Mouse (Mus musculus): ENCODE data around the gene Olfr615. TPM values are rescaled to one million over a fixed set of nuclear protein-coding genes. Genes with fewer than 3 reads are reported as not detected.

The Olfr615 gene
- not detected for polyA plus RNA-seq (2014; fragmentation: Illumina TruSeq; extraction: RNeasy Lipid Tissue Mini Kit (QIAGEN cat#74804); ENCODE audit: low read depth, low replicate concordance)

DNA sequence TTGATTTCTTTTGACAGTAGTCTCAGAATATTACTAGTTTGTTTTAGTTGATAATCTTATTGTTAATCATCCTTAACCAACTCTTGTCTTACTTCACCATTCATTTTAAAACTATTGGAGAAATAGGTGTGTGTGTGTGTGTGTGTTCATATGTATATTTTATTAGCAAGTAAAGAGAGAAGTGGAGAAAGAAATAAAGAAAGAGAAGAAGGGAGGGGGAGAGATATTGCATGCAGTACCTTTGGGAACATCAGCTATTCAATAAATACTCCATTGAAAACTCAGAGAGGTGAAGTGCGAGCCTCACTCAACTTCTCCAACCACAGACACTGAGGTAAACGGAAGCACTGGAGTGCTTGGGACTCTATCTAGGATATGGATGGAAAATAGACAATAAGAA is at the start of gene Olfr615:
Gene Olfr615 (plus strand): TSS at position 301 of the 400 bp plus-strand sequence.

DNA sequence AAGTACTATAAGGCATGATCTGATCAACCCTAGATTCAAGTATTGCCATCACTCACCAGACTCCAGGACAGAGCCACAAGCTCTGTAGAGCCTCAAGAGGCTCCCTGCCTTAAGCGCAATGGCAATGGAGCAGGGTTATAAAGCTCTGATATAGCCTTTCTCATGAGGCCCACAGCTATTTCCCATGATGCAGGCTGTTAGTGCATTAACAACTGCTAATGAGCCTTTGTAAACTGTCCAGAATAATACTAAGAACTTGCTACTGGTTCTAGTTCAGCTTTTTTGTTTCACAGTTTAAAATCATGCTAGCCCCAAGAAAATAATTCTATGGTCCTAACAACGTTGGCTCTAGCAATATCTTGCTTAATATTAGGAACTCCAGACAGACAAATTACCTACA is 43.9 kb upstream of the Olfr615 start, which contains the start of gene Olfr610:
Gene Olfr610 (minus strand): TSS at position 101 of the 400 bp plus-strand sequence.

DNA sequence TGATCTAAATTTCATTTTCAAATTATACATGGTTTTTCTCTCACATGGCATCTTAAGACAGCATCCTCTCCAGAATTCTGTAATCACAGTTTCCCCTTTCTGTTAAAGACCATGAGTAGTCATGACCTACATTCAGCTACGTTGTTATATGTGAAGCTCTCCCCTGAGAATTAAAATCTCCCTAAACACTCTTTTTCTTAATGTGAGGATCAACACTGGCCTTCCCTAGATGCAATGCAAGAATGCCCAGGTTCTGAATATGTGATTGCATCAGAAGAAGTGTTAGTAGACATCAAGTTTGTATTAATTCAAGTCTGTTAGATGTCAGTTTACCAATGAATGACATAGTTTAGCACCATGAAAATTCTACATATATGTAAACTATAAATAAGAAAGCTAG is 35.1 kb upstream of the Olfr615 start, which contains the start of gene Olfr611:
Gene Olfr611 (minus strand): TSS at position 101 of the 400 bp plus-strand sequence.

DNA sequence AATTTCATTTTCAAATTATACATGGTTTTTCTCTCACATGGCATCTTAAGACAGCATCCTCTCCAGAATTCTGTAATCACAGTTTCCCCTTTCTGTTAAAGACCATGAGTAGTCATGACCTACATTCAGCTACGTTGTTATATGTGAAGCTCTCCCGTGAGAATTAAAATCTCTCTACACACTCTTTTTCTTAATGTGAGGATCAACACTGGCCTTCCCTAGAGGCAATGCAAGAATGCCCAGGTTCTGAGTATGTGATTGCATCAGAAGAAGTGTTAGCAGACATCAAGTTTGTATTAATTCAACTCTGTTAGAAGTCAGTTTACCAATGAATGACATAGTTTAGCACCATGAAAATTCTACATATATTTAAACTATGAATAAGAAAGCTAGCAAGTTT is 13.3 kb upstream of the Olfr615 start, which contains the start of gene Olfr612:
Gene Olfr612 (minus strand): TSS at position 101 of the 400 bp plus-strand sequence.

DNA sequence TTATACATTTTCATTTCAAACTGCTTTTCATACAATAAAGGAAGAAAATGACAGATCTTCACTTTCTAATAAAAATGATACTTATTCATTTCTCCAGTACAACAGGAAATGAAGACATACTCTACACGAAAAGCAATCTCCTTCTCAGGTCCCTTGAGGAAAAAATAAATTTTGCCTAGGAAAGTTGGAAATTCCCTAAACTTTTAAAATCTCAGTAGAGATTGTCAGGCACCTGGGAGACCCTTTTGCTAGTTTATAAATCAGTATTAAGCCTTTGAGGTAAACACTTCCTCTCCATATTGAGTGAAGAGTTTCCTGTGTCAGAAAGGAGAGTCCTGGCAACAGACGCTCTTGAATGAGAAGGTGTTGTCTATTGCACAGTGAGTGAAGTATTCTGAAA is 8.1 kb upstream of the Olfr615 start, which contains the start of gene Olfr613:
Gene Olfr613 (plus strand): TSS at position 301 of the 400 bp plus-strand sequence.

DNA sequence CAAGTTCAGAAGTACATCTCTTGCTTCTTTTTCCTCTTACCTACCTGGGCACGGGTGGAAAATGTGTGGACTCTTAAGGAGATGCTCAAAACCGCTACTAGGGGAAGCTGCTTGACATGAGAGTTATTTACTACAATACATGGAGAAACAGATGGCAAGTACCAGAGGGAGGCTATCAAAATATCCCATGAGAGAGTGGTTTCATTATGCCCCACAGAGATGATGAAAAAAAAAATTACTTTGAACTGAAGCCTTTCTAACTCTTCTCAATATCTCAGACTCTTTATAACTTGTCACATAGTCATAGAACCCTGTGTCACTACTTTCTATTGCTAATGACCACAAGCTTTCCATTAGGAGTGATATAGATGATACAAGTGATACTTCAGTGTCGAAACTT is 13.2 kb downstream of the Olfr615 start, which contains the start of gene Olfr616:
Gene Olfr616 (minus strand): TSS at position 101 of the 400 bp plus-strand sequence.

DNA sequence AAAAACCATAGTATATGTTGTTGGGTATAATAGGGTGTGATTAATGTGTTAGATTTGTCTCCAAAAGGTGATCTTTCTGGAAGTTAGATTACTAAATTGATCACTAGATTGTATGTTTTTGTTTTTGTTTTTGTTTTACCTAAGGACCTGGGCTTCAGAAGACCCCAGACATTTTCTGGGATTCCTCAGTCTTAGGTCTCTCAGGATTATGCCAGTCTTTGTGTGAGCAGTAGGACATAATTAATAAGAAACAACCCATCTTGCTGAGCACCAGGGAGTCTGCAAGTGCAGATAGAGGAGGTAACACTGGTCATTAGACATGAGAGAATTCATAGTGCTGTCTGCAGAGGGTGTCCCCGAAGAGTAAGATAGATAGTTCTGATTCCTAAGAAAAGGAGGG is 16.9 kb downstream of the Olfr615 start, which contains the start of gene Olfr617:
Gene Olfr617 (plus strand): TSS at position 301 of the 400 bp plus-strand sequence.

DNA sequence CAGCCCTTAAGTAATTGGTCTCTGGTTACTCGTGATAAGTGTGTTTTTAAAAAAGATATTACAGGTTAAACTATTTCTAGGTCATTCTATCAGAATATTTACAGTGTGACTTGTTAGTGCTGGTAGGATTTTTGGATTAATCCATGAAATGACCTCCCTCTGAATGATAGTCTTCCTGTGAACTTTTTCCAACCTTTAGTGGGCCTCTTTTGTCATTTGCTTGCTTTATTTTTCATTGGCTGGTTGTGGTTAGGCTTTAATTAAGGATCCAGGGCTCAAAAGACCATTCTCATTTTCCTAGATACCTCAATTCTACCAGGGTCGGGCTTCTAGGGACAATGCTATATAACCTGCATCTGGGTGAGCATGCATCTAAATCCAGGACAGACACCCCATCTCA is 33.9 kb downstream of the Olfr615 start, which contains the start of gene Olfr618:
Gene Olfr618 (plus strand): TSS at position 301 of the 400 bp plus-strand sequence.

DNA sequence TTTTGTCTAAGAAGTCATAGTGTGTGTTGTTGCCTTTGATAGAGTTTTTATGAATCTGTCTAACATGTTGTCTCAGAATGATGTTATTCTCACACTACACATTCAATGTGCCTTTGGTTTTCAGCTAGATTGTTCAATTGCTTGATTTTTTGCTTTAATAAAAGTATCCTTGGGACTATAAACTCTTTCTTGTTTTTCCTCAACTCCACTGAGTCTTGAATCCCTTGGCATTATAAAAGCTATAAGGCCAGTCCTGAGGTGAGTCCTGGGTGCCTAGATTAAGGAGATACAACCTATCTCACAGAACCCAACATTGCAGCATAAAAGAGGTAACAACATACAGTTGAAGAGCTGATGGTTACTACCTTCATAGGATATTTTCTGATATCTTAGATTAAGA is 44.4 kb downstream of the Olfr615 start, which contains the start of gene Olfr619:
Gene Olfr619 (plus strand): TSS at position 301 of the 400 bp plus-strand sequence.

DNA sequence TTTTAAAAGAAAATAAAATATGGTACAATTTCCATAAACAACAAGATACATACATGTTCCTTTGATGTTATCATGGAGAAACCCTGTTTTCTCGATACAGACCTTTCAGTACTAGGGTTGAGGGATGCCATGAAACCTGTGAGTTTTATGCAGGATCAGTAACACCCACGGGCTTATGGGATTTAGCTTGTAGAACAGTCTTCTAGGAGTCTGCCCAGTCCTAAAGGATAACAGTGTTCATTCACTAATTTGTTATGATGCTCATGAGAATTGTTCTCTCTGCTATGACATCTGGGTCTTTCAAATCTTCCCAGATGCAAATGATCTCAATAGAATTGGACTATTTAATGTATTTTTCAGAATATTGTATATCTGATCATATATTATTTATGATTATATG is 56.6 kb downstream of the Olfr615 start, which contains the start of gene Olfr620:
Gene Olfr620 (minus strand): TSS at position 101 of the 400 bp plus-strand sequence.

Other genes with a start within 250 kb of the Olfr615 start
- gene Olfr597, start 239.8 kb upstream of the Olfr615 start, polyA plus RNA-seq (2014; fragmentation: Illumina TruSeq; extraction: RNeasy Lipid Tissue Mini Kit (QIAGEN cat#74804); ENCODE audit: low read depth, low replicate concordance) = not detected
- not detected for gene Olfr598, start 232.5 kb upstream of the Olfr615 start, polyA plus RNA-seq (2014; fragmentation: Illumina TruSeq; extraction: RNeasy Lipid Tissue Mini Kit (QIAGEN cat#74804); ENCODE audit: low read depth, low replicate concordance)
- not detected for gene Olfr599, start 220.2 kb upstream of the Olfr615 start, polyA plus RNA-seq (2014; fragmentation: Illumina TruSeq; extraction: RNeasy Lipid Tissue Mini Kit (QIAGEN cat#74804); ENCODE audit: low read depth, low replicate concordance)
- not detected for gene Olfr600, start 206.4 kb upstream of the Olfr615 start, polyA plus RNA-seq (2014; fragmentation: Illumina TruSeq; extraction: RNeasy Lipid Tissue Mini Kit (QIAGEN cat#74804); ENCODE audit: low read depth, low replicate concordance)
- not detected for gene Olfr601, start 193.4 kb upstream of the Olfr615 start, polyA plus RNA-seq (2014; fragmentation: Illumina TruSeq; extraction: RNeasy Lipid Tissue Mini Kit (QIAGEN cat#74804); ENCODE audit: low read depth, low replicate concordance)
- not detected for gene Olfr603, start 169.9 kb upstream of the Olfr615 start, polyA plus RNA-seq (2014; fragmentation: Illumina TruSeq; extraction: RNeasy Lipid Tissue Mini Kit (QIAGEN cat#74804); ENCODE audit: low read depth, low replicate concordance)
- not detected for gene Usp17lc, start 141.0 kb upstream of the Olfr615 start, polyA plus RNA-seq (2014; fragmentation: Illumina TruSeq; extraction: RNeasy Lipid Tissue Mini Kit (QIAGEN cat#74804); ENCODE audit: low read depth, low replicate concordance)
- not detected for gene Olfr605, start 110.6 kb upstream of the Olfr615 start, polyA plus RNA-seq (2014; fragmentation: Illumina TruSeq; extraction: RNeasy Lipid Tissue Mini Kit (QIAGEN cat#74804); ENCODE audit: low read depth, low replicate concordance)
- gene Olfr606, start 107.0 kb upstream of the Olfr615 start, polyA plus RNA-seq (2014; fragmentation: Illumina TruSeq; extraction: RNeasy Lipid Tissue Mini Kit (QIAGEN cat#74804); ENCODE audit: low read depth, low replicate concordance) = not detected
- not detected for gene Olfr607, start 91.9 kb upstream of the Olfr615 start, polyA plus RNA-seq (2014; fragmentation: Illumina TruSeq; extraction: RNeasy Lipid Tissue Mini Kit (QIAGEN cat#74804); ENCODE audit: low read depth, low replicate concordance)
- gene Olfr608, start 86.2 kb upstream of the Olfr615 start, polyA plus RNA-seq (2014; fragmentation: Illumina TruSeq; extraction: RNeasy Lipid Tissue Mini Kit (QIAGEN cat#74804); ENCODE audit: low read depth, low replicate concordance) = not detected
- gene Olfr609, start 58.0 kb upstream of the Olfr615 start, polyA plus RNA-seq (2014; fragmentation: Illumina TruSeq; extraction: RNeasy Lipid Tissue Mini Kit (QIAGEN cat#74804); ENCODE audit: low read depth, low replicate concordance) = not detected
- gene Olfr610, start 44.0 kb upstream of the Olfr615 start, polyA plus RNA-seq (2014; fragmentation: Illumina TruSeq; extraction: RNeasy Lipid Tissue Mini Kit (QIAGEN cat#74804); ENCODE audit: low read depth, low replicate concordance) = not detected
- not detected for gene Olfr611, start 35.2 kb upstream of the Olfr615 start, polyA plus RNA-seq (2014; fragmentation: Illumina TruSeq; extraction: RNeasy Lipid Tissue Mini Kit (QIAGEN cat#74804); ENCODE audit: low read depth, low replicate concordance)
- not detected for gene Olfr612, start 13.4 kb upstream of the Olfr615 start, polyA plus RNA-seq (2014; fragmentation: Illumina TruSeq; extraction: RNeasy Lipid Tissue Mini Kit (QIAGEN cat#74804); ENCODE audit: low read depth, low replicate concordance)
- not detected for gene Olfr613, start 8.0 kb upstream of the Olfr615 start, polyA plus RNA-seq (2014; fragmentation: Illumina TruSeq; extraction: RNeasy Lipid Tissue Mini Kit (QIAGEN cat#74804); ENCODE audit: low read depth, low replicate concordance)
- not detected for gene Olfr616, start 13.1 kb downstream of the Olfr615 start, polyA plus RNA-seq (2014; fragmentation: Illumina TruSeq; extraction: RNeasy Lipid Tissue Mini Kit (QIAGEN cat#74804); ENCODE audit: low read depth, low replicate concordance)
- gene Olfr617, start 17.0 kb downstream of the Olfr615 start, polyA plus RNA-seq (2014; fragmentation: Illumina TruSeq; extraction: RNeasy Lipid Tissue Mini Kit (QIAGEN cat#74804); ENCODE audit: low read depth, low replicate concordance) = not detected
- gene Olfr618, start 34.0 kb downstream of the Olfr615 start, polyA plus RNA-seq (2014; fragmentation: Illumina TruSeq; extraction: RNeasy Lipid Tissue Mini Kit (QIAGEN cat#74804); ENCODE audit: low read depth, low replicate concordance) = not detected
- gene Olfr619, start 44.5 kb downstream of the Olfr615 start, polyA plus RNA-seq (2014; fragmentation: Illumina TruSeq; extraction: RNeasy Lipid Tissue Mini Kit (QIAGEN cat#74804); ENCODE audit: low read depth, low replicate concordance) = not detected
- gene Olfr620, start 56.5 kb downstream of the Olfr615 start, polyA plus RNA-seq (2014; fragmentation: Illumina TruSeq; extraction: RNeasy Lipid Tissue Mini Kit (QIAGEN cat#74804); ENCODE audit: low read depth, low replicate concordance) = not detected
- not detected for gene Olfr622, start 86.6 kb downstream of the Olfr615 start, polyA plus RNA-seq (2014; fragmentation: Illumina TruSeq; extraction: RNeasy Lipid Tissue Mini Kit (QIAGEN cat#74804); ENCODE audit: low read depth, low replicate concordance)
- not detected for gene Olfr623, start 107.6 kb downstream of the Olfr615 start, polyA plus RNA-seq (2014; fragmentation: Illumina TruSeq; extraction: RNeasy Lipid Tissue Mini Kit (QIAGEN cat#74804); ENCODE audit: low read depth, low replicate concordance)
- 0.12 TPM for gene Olfr624, start 115.1 kb downstream of the Olfr615 start, polyA plus RNA-seq (2014; fragmentation: Illumina TruSeq; extraction: RNeasy Lipid Tissue Mini Kit (QIAGEN cat#74804); ENCODE audit: low read depth, low replicate concordance)
- gene Olfr625-ps1, start 126.6 kb downstream of the Olfr615 start, polyA plus RNA-seq (2014; fragmentation: Illumina TruSeq; extraction: RNeasy Lipid Tissue Mini Kit (QIAGEN cat#74804); ENCODE audit: low read depth, low replicate concordance) = not detected
- gene Olfr243, start 158.6 kb downstream of the Olfr615 start, polyA plus RNA-seq (2014; fragmentation: Illumina TruSeq; extraction: RNeasy Lipid Tissue Mini Kit (QIAGEN cat#74804); ENCODE audit: low read depth, low replicate concordance) = not detected
- gene Olfr628, start 174.3 kb downstream of the Olfr615 start, polyA plus RNA-seq (2014; fragmentation: Illumina TruSeq; extraction: RNeasy Lipid Tissue Mini Kit (QIAGEN cat#74804); ENCODE audit: low read depth, low replicate concordance) = not detected
- not detected for gene Olfr629, start 188.9 kb downstream of the Olfr615 start, polyA plus RNA-seq (2014; fragmentation: Illumina TruSeq; extraction: RNeasy Lipid Tissue Mini Kit (QIAGEN cat#74804); ENCODE audit: low read depth, low replicate concordance)
- gene Olfr630, start 201.3 kb downstream of the Olfr615 start, polyA plus RNA-seq (2014; fragmentation: Illumina TruSeq; extraction: RNeasy Lipid Tissue Mini Kit (QIAGEN cat#74804); ENCODE audit: low read depth, low replicate concordance) = not detected
- gene Olfr69, start 215.5 kb downstream of the Olfr615 start, polyA plus RNA-seq (2014; fragmentation: Illumina TruSeq; extraction: RNeasy Lipid Tissue Mini Kit (QIAGEN cat#74804); ENCODE audit: low read depth, low replicate concordance) = not detected
- not detected for gene Olfr68, start 223.6 kb downstream of the Olfr615 start, polyA plus RNA-seq (2014; fragmentation: Illumina TruSeq; extraction: RNeasy Lipid Tissue Mini Kit (QIAGEN cat#74804); ENCODE audit: low read depth, low replicate concordance)
- not detected for gene Olfr67, start 235.7 kb downstream of the Olfr615 start, polyA plus RNA-seq (2014; fragmentation: Illumina TruSeq; extraction: RNeasy Lipid Tissue Mini Kit (QIAGEN cat#74804); ENCODE audit: low read depth, low replicate concordance)